Mouse (Mus musculus) lung, postnatal 4 days (tissue): Measurements from ENCODE around the gene Lrr1.
"Not testable (repeated sequence)": the region's sequence is repeated elsewhere in the genome, so short reads cannot be mapped to it uniquely, and the experiment has no call there.

Experiments
- DNase-seq, 2 experiments: peaks; one replicate each; pipeline ENCODE4 v3.0.0; 2021

Gene Lrr1

GRCm38 (mm10) chr12:69164904-69165303 lies 3.7 kb upstream of the Lrr1 start:
- no peak for DNase-seq

- DNase-seq = not testable (repeated sequence)
These were observed 1.6 kb upstream of the Lrr1 start for GRCm38 (mm10) chr12:69166861-69167581.

DNA sequence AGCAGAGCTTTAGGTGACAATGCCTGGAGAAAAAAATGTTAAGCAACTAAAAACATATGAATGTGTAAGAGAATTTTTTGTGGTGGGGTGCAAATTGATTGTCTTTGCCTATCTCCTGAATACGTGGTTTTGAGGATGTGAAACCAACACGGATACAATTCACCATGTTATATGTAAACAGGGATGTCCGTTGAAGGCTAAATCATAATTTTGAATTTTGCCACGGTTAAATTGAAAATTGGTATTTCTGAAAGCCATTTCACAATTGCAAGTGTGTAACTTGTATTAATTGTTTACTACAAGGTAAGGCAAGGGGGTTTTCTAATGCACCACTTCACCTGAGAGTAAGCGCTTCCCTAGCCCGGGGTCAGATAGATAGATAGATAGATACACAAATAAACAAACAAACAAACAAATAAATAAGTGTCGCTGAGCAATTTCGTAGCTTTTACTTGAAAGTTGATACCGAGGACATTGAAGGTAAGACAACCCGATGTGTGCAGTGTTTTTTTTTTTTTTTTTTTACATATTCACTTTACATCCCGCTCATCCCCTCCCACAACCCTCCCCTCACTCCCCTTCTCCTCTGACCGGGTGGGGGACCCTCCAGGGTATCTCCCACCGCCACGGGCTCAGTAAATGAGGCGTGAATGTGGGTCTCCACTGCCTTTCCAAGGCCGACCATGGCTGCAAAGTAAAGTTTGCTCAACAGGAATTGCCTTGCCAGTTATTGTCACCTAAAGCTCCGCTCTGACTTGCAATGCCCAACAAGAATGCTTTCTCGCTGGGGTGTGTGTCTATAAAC lies 756 bp upstream of the Lrr1 start:
- DNase-seq = no peak

- no peak for DNase-seq
These were observed 2.7 kb downstream of the Lrr1 start for GRCm38 (mm10) chr12:69171307-69171706.

GRCm38 (mm10) chr12:69175975-69176374 lies 7.4 kb downstream of the Lrr1 start:
- no peak for DNase-seq

- DNase-seq = no peak
These were observed 8.9 kb downstream of the Lrr1 start for GRCm38 (mm10) chr12:69177526-69177925.

DNA sequence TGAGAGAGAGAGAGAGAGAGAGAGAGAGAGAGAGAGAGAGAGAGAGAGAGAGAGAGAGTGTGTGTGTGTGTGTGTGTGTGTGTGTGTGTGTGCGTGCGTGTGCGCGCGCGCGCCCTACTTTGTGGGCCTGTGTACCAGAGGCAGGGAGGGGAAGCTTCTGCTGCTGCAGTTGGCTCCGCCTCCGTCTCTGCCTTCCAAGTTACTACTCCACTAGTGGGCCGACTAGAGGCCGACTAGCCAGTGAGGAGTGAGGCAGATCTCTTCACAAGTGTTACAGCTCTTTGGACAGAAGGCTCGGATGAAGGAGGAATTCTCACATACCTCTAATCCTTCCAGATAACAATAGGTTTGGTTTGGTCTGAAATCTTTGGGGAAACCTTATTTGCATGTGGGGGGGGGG lies 10.8 kb downstream of the Lrr1 start:
- DNase-seq = no peak

- DNase-seq = no peak
These were observed 13.2 kb downstream of the Lrr1 start for GRCm38 (mm10) chr12:69181800-69182199.

DNA sequence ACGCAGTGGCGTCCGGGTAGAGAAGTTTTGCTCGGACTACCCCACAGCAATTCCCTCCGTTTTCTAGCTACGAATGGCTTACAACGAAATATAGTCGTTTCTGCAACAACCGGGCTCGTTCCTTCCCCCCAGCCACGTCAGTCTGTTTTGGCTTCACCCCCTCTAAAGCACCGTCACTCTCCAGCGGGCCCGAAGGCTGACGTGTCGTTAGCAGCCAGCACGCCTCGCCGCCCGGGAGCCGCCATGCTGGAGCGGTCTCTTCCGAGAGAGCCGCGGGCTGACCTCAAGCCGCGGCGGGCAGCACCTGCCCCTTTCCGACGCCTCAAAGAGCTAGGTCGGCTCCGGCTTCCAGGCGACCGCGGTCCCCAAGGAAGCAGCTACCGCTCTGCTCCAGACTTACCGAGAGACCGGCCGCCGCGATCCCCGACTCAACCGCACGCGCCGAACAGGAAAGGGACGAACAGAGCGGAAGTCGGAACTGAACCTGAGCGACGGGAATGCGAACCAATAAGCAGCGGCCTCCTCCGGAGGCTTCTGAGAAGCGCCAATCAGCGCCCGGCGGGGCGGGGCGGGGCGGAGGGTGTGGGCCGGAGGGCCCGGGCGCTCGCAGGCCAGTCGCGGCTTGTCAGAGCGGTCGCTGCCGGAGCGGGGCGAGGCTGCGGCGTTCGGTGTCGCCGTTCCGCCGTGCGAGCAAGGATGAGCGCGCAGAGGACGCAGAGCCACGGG lies 15.1 kb downstream of the Lrr1 start, which contains the start of the genes Rpl36al and Mgat2:
TSS of gene Rpl36al (minus strand) at position 501 of the 726 bp plus-strand sequence.
TSS of gene Mgat2 (plus strand) at position 575 of the 726 bp plus-strand sequence.
- DNase-seq = peak; percentile 99

DNA sequence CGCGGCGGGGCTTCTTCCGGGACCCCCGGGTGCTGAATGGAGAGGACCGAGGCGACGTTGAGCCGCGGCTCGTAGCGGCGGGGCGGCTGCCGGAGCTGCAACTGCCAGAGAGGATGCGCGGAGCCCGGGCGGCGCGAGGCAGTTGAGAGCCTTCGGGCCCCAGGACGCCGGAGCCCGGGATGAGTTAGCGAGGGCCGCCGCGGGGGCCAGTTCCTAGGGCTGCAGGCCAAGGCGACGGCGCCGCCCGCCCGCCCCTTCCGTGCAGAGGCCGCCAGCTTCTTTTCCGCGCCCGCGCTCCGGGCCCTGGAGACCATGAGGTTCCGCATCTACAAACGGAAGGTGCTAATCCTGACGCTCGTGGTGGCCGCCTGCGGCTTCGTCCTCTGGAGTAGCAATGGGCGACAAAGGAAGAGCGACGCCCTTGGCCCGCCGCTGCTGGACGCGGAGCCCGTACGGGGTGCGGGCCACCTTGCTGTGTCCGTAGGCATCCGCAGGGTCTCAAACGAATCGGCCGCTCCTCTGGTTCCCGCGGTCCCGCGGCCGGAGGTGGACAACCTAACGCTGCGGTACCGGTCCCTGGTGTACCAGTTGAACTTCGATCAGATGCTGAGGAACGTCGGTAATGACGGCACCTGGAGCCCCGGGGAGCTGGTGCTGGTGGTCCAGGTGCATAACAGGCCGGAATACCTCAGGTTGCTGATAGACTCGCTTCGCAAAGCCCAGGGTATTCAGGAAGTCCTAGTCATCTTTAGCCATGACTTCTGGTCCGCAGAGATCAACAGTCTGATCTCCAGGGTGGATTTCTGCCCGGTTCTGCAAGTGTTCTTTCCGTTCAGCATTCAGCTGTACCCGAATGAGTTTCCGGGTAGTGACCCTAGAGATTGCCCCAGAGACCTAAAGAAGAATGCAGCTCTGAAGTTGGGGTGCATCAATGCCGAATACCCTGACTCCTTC lies 16.0 kb downstream of the Lrr1 start:
- peak; percentile 75 to 78 for DNase-seq

- DNase-seq = no peak
These were observed 16.8 kb downstream of the Lrr1 start for GRCm38 (mm10) chr12:69185371-69185770.

- no peak for DNase-seq
These were observed 18.3 kb downstream of the Lrr1 start for GRCm38 (mm10) chr12:69186811-69187471.

GRCm38 (mm10) chr12:69190074-69190473 lies 21.5 kb downstream of the Lrr1 start:
- no peak for DNase-seq

- DNase-seq = no peak
These were observed 21.9 kb downstream of the Lrr1 start for GRCm38 (mm10) chr12:69190522-69190921.

- no peak for DNase-seq
These were observed 22.8 kb downstream of the Lrr1 start for GRCm38 (mm10) chr12:69191396-69191795.

DNA sequence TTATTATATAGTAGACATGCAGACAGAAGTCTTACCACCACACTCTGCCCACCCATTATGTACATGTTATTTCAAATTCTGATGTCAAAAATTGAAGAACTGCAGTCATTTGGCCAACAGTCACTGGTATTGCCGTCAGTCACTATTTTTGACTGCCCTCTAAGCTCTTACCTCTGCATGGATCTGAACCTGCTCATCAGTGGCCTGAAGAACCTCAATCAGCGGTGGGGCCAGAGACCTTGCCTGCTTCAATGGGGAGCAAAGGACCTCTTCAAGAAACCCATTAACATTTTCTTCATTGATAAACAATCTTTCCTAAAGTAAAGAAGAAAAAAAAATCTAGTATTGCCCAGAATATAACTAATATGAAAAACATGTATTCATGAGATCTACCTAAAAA lies 24.0 kb downstream of the Lrr1 start:
- no peak for DNase-seq

- DNase-seq = peak; percentile 78 to 83
These were observed 28.1 kb downstream of the Lrr1 start, which contains the start of gene Gm49383 for GRCm38 (mm10) chr12:69196444-69197377. TSS of gene Gm49383 (minus strand) at chr12:69197104.

- DNase-seq = peak; percentile 69 to 74
These were observed 29.0 kb downstream of the Lrr1 start for GRCm38 (mm10) chr12:69197378-69198163.

- DNase-seq = peak; percentile 75 to 81
These were observed 29.5 kb downstream of the Lrr1 start, which contains the start of gene Dnaaf2 for GRCm38 (mm10) chr12:69198164-69198535. TSS of gene Dnaaf2 (minus strand) at chr12:69198429.
